Mouse (Mus musculus) left cerebral cortex, adult 9 months (tissue): Measurements from ENCODE around the gene Rnf187.
"Not testable (repeated sequence)": the region's sequence is repeated elsewhere in the genome, so short reads cannot be mapped to it uniquely, and the experiment has no call there.

Experiments
- DNase-seq, 2 experiments: peaks; one replicate each; pipeline ENCODE4 v3.0.0; 2022; ENCODE audit warnings: low spot score in 2 of 2

Rnf187 gene

GRCm38 (mm10) chr11:58965001-58965760 lies 26.5 kb upstream of the Rnf187 start:
- no peak for DNase-seq

GRCm38 (mm10) chr11:58964216-58964615 lies 25.5 kb upstream of the Rnf187 start:
- DNase-seq = no peak

GRCm38 (mm10) chr11:58963543-58963942 lies 24.8 kb upstream of the Rnf187 start:
- no peak for DNase-seq

GRCm38 (mm10) chr11:58961364-58962177 lies 22.9 kb upstream of the Rnf187 start:
- no peak for DNase-seq

- peak in 1 of 2 experiments; percentile 81 for DNase-seq
Observed at GRCm38 (mm10) chr11:58959921-58960465, 21.3 kb upstream of the Rnf187 start.

- no peak for DNase-seq
Observed at GRCm38 (mm10) chr11:58959186-58959825, 20.6 kb upstream of the Rnf187 start.

- no peak for DNase-seq
Observed at GRCm38 (mm10) chr11:58958536-58958935, 19.8 kb upstream of the Rnf187 start.

GRCm38 (mm10) chr11:58957226-58957914 lies 18.7 kb upstream of the Rnf187 start:
- no peak for DNase-seq

- DNase-seq = no peak
Observed at GRCm38 (mm10) chr11:58955868-58956257, 17.1 kb upstream of the Rnf187 start.

- no peak for DNase-seq
Observed at GRCm38 (mm10) chr11:58955143-58955867, 16.6 kb upstream of the Rnf187 start.

- DNase-seq = peak; percentile 98
Observed at GRCm38 (mm10) chr11:58954420-58955142, 15.9 kb upstream of the Rnf187 start, which contains the start of the genes Hist3h2a and Trim17. Hist3h2a (plus strand) TSS chr11:58954685. Trim17 (plus strand) TSS chr11:58954685.

GRCm38 (mm10) chr11:58954170-58954419 lies 15.4 kb upstream of the Rnf187 start:
- not testable (repeated sequence) for DNase-seq

GRCm38 (mm10) chr11:58953351-58954169 lies 14.8 kb upstream of the Rnf187 start:
- DNase-seq = no peak

GRCm38 (mm10) chr11:58951210-58951609 lies 12.5 kb upstream of the Rnf187 start:
- DNase-seq = no peak

- DNase-seq = peak in 1 of 2 experiments; percentile 66
Observed at GRCm38 (mm10) chr11:58949480-58950431, 11.0 kb upstream of the Rnf187 start.

GRCm38 (mm10) chr11:58948542-58949479 lies 10.1 kb upstream of the Rnf187 start, which contains the start of gene Hist3h2ba:
Hist3h2ba (plus strand) TSS chr11:58948920.
- peak; percentile 88 to 94 for DNase-seq
